Mouse (Mus musculus) testis, postnatal 10 days (tissue): ENCODE measurements around the gene Zmiz2.
"Not testable (repeated sequence)": the region's sequence is repeated elsewhere in the genome, so short reads cannot be mapped to it uniquely, and the experiment has no call there.

ENCODE experiments used
- DNase-seq: peaks from one replicate; pipeline ENCODE4 v3.0.0; 2021; ENCODE audit warnings: low spot score

The Zmiz2 gene

DNA sequence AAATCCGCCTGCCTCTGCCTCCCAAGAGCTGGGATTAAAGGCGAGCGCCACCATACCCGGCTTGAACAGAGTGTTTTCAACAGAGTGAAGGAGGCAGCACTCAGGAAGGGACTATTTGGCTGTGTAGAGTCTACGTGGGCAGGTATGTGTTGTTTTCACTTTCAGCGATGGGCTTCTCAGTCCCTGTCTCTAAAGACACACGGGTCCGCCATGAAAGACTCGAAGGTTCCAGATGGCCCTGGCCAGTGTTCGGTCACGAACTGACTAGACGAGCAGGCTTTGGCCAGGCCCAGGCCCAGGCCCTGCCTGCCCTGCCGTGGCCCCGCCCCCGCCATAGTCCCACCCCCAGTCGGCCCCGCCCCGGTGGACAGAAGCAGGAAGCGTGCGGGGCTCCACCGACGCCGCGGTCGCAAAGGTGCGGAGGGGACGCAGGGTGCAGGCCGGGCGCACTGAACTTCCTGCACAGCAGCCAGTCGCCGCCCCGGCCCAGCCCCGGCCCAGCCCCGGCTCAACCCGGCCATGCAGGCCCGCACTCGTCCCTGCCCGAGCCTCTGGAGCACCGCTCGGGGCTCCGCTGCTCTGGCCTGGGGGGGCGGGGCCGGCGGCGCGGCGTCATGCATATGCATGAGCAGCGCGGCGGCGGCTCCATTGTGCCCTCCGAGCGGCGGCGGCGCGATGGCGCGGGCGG is at the start of gene Zmiz2:
Zmiz2 (plus strand) TSS at position 349 of the 688 bp plus-strand sequence.
- DNase-seq = peak; percentile 97

DNA sequence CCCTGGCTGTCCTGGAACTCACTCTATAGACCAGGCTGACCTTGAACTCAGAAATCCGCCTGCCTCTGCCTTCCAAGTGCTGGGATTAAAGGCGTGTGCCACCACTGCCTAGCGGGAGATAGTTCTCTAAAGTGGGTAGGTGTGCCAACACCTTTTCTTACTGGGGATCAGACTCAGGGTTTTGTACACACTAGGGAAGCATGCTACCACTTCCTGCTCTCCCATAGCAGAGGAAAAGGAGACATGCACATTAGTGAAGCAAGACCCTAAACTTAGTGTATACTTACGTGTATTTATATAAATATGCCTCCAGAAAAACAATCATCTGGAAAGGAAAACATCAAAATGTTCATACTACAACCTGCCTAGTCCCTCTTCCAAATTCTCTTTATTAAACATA is 42.9 kb upstream of the Zmiz2 start:
- DNase-seq = no peak

DNA sequence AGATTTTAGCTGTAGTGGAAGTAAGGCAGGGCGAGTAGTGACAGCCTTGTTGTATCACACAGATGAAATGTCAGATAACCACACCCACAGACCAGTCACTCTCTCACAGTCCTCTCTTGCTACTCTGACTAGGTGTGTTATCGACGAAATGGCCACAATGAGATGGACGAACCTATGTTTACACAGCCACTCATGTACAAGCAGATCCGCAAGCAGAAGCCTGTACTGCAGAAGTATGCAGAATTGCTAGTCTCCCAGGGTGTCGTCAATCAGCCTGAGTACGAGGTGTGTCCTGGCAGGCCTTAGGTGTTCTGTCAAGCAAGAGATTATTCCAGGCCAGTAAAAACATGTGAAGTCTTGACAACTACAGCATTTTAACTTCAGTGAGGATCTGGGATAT is 41.9 kb upstream of the Zmiz2 start:
- no peak for DNase-seq

DNA sequence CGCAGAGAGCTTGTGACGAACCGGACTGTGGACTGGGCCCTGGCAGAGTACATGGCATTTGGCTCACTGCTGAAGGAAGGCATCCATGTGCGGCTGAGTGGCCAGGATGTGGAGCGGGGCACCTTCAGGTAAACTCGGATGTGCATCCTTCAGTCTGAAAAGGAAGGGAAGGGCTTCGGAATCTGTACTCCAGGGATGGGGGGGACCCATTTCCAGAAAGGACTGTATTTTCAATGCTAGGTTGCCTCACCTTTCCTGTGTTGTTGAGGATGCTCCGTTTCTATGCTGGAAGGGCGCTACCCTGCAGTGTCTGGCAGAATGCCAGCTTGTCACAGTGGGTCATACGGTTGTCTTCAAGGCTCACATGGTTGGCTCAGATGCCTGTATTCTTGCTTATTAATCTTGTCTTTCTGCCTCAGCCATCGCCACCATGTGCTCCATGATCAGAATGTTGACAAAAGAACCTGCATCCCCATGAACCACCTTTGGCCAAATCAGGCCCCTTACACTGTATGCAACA is 40.1 kb upstream of the Zmiz2 start:
- no peak for DNase-seq

DNA sequence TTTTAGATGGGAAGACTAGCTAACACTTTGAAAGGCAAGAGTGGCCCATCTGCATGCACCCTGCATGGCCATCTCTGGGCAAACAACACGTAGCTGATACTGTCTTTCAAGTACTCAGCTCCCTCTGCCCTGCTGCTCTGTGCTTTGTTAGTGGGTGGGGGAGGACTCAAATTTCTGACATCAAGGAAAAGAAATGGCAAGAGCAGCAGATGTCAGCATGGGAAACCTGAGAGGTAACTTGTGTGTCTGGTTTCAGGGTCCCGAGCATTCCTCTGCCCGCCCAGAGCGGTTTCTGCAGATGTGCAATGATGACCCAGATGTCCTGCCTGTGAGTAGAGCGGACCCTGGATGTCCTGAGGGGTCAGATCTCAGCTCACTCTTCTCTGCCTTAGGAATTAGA is 39.3 kb upstream of the Zmiz2 start:
- no peak for DNase-seq

DNA sequence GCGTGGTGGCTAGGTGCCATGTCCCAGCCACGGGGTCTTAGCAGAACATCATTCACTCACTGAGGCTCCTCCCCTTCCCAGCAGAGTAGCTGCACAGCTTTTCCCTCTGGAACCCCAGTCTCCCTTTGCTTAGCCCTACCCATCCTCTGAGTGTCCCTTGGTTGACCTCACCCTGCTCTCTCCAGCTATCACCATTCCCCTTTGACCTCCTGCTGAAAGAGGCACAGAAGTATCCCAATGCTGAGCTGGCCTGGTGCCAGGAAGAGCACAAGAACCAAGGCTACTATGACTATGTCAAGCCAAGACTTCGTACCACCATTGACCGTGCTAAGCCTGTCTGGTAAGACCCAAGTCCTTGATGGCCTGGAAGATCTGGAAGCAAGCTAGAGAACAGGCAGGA is 33.8 kb upstream of the Zmiz2 start:
- DNase-seq = no peak

DNA sequence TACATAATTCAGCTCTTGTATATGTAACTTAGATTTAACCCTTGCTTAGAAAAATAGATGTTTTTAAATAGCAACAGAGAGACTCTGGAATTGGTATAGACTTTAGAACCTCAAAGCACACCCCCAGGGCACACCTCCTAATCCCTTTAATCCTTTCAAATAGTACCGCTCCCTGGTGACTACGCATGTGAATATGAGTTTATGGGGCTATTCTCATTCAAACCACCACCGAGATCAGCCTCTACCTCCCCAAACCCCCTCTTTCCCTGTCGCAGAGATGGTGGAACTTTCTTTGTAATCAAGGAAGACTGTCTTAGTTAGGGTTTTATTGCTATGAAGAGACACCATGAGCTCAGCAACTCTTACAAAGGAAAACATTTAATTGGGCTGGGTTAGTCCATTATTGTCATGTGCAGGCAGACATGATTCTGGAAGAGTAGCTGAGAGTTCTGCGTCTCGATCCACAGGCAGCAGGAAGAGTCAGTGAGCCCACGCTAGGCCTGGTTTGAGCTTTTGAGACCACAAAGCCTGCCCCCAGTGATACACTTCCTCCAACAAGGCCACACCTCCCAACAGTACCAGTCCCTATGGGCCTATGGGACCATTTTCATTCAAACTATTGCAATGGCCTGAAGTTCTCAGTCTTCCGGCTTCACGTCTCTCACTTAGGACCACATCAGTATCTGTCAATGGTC is 24.1 kb upstream of the Zmiz2 start:
- DNase-seq = no peak

DNA sequence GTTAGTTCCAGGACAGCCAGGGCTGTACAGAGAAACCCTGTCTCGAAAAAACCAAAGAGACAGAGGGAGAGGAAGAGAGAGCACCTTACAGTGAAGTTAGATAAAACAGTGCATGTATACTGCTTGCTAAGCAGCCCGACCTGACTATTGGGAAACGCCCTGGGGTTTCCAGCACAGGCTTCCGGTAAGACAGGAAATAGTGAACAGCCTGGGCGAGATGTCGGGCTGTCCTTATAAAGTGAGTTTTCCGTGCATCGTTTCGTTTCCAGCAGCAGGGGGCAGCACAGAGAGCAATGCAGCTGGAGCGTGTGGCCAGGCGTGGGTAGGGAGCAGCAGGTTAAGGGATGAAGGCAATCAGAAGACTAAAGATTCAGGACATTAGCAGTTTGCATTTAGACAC is 23.0 kb upstream of the Zmiz2 start:
- peak; percentile 75 for DNase-seq

DNA sequence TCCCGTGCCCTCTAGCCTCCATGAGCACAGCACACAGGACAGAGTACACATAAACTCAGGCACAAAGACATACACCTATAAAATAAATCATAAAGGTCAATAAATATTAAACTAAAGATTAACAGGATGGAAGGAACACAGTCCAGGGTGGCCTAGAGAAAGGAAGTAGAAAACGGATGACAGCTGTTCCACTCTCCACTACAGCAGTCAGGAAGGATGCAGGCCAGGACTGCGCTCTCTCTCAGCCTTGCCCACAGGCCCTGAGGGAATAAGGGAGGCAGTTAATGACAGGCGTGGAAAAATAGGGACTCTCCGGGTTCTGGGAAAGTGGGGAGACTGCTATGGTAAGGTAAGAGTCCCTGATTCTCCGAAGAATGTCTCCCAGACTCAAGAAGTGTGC is 22.4 kb upstream of the Zmiz2 start:
- DNase-seq = no peak

DNA sequence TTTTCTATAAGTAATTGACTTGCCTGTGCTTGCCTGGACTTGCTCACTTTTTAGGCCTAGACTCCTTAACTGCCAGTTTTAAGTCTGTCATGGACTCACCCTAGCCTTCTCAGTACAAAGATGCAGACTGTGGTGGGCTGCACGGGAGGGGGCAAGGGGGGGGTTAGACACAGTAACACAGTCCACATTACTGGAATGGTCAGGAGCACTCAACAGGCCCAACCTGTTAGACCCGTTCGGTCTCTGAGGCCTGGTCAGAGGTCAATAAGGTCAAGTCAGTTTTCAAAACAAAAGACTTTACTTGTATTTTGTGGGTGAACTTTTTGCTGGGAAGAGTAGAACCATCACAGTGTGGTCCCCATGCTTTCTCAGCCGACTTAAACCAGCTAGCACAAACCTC is 21.7 kb upstream of the Zmiz2 start:
- DNase-seq = no peak

DNA sequence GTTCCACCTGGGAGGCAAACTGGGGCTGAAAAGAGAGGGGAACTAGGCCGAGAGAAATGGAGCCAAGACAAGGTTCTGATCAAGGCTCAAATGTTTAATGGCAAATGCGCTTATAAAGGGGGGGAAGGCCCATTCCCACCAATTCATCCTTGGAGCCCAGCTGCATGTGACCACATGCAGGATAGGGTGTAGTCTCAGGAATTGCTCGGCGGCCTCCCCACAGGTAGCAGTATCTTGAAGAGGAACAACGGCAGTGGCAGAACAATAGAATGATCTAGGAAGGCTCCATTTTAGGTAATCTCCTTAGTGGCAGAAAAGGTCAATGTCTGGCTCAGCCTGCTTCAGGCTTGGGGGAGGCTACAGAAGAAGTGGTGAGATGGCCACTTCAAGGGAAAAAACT is 20.9 kb upstream of the Zmiz2 start:
- DNase-seq = not testable (repeated sequence)

DNA sequence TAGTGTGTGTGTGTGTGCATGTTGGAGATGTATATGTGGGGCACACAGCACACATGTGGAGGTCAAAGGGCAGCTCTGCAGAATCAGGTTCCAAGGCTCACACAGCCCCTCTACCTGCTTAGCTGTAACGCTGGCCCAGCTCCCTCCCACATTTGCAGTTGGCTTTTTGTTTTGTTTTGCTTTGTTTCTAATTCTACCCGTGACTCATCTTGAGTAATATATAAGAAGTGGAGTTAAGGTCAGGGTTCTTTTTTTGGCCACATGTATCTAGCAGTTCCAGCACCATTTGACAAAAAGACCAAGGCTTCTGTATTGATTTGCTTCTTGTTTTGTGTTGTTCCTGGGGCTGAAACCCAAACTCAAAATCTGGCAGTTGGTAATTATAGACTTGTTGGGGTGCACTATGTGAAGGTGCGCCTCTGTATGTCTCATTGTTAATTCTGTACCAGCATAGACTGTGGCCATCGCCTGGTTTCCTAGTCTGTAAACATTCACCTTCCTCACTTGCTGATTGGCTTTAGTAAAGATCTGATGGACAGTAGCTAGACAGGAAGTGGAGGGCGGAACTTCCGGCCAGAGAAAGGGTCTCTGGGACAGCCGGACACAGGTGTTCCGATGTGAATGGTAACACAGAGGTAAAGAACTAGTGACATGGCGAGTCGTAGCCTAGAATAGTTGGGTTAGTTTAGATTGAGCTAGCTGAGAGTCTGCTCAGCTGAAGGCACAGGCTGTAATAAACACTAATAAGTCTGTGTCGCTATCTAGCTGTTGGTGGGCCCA is 17.3 kb upstream of the Zmiz2 start:
- DNase-seq = no peak

DNA sequence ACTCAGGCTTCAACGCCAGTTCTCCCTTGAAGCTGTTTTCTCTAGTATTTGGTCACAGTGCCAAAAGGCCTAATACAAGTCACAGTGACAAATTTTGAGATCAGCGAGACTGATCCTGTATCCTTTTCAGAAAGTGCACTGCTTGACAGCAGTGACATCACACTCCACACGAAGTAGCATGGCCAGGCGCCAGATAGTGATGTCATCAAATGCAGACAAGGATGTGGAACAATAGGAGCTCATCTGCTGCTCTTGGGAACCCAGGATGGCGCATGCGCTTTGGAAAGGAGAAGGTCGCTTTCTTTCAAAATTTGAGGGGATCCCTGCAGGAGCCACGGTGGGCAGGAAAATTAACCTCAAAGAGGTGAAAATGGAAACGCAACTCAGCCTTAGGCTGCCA is 16.1 kb upstream of the Zmiz2 start:
- DNase-seq = no peak

DNA sequence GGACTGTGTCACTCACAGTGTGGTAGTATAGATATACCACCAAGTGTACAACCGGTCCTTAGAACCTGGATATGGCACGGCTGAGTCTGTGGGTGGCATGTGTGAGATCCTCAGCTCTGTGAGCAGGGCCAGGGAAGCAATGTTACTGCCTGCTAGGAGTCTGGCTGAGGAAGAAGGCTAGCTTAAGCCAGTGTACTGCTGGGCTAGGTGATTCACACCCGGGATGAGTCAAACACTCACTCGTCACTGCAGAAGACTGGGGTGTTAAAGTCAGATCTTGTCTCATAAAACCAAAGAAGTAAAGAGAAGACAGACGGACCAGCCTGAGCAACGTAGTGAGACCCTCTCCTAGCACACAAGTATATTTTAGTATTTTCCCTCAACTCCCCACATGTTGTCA is 8.0 kb upstream of the Zmiz2 start:
- no peak for DNase-seq

DNA sequence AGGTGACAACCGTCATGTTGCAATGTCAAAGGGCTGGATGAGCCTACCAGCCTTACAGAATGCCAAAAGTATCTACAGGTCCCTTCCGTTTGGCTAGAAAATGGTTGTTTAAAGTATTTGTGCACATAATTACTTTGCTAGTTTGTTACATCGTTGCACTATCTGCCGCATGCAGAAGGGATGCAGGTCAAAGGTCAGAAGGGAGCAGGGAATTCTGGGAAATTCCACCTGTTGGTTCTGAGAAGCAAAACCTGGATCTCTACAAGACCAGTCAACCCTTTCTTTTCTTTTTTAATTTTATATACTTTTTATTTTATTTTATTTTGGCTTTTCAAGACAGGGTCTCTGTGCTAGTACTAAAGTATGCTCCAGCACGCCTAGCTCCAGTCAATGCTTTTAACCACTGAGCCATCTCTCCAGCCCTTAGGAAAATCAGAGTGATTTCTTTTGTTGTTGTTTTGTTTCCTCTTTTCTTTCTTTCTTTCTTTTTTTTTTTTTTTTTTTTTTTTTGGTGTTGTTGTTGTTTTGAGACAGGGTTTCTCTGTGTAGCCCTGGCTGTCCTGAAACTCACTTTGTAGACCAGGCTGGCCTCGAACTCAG is 648 bp upstream of the Zmiz2 start:
- no peak for DNase-seq

DNA sequence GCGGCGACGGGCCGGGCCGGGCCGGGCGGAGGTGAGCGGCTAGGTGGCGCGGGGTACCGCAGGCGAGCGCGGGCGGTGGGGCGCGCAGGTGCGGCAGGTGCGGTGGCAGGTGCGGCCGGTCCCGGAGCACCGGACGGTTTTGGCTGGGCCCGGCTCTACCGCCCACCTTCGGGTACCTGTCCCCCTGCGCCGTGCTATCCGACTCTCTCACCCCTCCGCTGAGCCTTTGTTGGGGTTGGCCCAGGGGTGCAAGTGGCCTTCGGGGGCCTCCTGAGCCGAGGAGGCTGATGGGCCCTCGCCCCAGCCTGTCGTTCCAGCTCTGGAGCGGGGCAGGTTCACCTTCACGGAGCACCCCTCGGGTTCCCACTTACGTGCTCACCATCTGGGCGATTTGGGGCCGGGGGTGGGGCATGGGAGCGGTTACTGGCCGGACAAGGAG is 628 bp downstream of the Zmiz2 start:
- no peak for DNase-seq

DNA sequence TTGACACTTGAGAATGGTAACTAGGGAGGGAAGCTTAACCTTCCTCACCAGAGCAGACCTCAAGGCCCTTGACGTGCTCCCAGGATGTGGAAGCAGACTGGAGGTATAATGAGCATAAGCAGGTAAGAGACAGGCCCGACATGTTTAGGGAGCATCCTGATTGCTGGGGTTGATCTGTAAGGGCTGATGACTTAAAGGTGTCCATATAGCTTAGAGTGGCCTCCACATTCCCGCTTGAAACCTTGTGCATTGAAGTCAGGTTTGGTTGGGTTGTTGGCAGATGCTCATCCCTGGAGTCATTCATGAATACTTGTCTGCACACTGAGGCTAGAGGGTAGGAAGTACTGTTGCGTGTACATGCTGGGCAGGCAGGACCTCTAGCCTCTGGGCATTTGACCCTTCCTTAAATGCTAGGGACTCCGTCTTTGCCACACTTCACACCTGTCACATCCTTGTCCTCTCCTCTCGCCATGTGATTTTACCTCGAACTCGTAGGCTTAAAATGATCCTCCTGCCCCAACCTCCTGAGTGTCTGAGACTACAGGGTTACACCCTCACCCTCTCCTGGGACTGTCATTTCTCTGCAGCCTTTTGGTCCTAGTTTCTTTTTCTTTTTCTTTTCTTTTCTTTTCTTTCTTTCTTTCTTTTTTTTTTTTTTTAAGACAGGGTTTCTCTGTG is 1.6 kb downstream of the Zmiz2 start:
- no peak for DNase-seq

DNA sequence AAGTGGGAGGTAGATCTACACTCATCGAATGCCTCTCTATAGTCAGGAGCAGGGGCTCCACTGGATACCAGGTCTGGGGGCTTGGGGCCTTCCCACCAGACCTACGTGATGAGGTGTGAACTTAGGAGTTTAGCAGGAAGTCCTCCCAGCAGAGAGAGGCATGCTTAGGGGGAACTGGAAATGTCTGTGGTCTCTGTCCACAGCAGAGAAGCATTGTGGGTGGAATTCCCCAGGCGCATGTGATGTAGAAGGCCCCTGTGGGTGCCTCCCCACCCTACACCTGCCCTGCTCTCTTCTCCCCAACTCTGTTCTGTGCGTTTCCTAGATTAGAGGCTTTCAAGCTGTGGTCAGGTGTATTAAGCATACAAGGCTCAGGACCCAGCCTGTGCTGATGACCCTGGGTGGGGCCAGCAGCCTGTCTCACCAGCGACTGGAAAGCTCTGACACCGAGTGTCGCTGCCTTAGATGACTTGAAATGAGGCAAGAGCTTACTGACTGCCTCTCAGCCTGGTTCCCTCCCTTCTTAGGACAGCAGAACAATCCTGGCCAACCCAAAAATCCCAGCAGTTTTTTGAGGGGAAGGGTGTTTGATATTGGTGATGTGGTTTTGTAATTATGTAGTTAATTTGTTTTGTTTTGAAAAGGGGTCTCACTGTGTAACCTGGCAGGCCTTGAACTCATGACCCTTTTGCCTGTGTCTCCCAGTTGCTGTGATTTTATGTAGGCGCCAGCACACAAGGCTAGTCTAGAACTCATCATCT is 2.8 kb downstream of the Zmiz2 start:
- DNase-seq = no peak

DNA sequence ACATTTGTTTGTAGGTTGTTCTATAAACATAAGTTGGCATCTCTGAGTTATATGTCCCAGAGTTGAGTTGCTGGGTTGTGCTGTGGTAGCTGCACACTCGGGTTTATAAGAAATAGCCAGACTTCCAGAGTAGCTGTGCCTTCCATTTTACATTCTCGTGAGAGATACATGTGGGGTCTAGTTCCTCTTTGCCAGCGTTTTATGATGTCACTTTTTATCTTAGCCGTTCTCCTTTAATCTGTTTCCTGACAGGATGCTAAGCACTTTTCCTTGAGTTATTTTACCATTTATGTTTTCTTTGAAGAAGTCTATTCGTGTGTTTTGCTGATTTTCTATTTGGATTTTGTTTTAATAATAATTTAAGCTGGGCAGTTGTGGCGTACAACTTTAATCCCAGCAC is 4.0 kb downstream of the Zmiz2 start:
- DNase-seq = no peak

DNA sequence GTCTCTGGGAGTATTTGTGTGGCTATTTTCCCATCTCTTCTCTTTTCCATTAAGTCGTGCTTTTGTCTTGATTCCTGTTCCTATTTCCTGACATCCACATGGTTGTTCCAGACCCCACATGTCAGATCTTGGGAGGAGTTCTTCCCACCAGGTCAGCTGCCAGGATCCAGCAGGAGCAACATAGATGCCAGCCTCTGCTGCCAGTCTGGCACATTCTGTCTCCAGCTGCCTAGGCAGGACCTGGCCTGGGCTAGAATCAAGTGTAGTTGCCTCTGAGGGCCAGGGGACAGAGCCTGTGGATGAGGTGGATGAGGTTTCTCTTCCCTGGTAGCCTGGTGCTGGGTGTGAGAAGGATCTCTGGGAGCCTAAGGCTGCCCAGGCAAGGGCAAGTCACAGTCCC is 5.0 kb downstream of the Zmiz2 start:
- no peak for DNase-seq

DNA sequence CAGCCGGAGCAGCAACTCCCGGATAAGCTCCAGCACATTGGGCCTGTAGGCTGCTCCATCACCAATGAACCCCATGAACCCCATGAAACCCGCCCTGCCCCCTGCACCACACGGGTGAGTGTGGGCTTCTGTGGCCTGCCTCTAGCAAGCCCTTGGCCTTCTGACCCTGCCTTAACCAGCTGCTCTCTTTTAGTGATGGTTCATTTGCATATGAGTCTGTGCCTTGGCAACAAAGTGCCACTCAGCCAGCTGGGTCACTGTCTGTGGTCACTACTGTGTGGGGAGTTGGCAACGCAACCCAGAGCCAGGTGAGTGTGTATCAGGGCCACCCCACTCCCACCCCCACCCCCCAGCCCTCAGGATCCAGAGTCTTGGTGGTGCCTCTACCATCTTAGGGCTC is 6.7 kb downstream of the Zmiz2 start:
- DNase-seq = no peak
